Mouse (Mus musculus): ENCODE measurements around the gene Ash1l. TPM values are rescaled to one million over a fixed set of nuclear protein-coding genes. Genes with fewer than 3 reads are reported as not detected.
"Not testable (repeated sequence)": the region's sequence is repeated elsewhere in the genome, so short reads cannot be mapped to it uniquely, and the experiment has no call there.

Ash1l gene
- polyA plus RNA-seq, 1 experiment: 4.7 TPM

- Histone ChIP-seq H3K79me2 (ENCODE audit: control insufficient read depth, insufficient read depth) (peaks cover 90% of the 10 kb centered on the region), H3K27me3 (ENCODE audit: control insufficient read depth, insufficient read depth, insufficient read length) (no peaks in the 10 kb centered on the region), H3K4me3 (peak overlapping the region; percentile 95), H3K4me2 (ENCODE audit: low read depth) (peak overlapping the region; percentile 86), H3ac (ENCODE audit: control insufficient read depth, insufficient read length) (peak overlapping the region; percentile 82), H3K36me3 (ENCODE audit: control insufficient read depth, insufficient read depth) (no peaks in the 10 kb centered on the region)
- TF ChIP-seq MYOG (IDR thresholded peaks at IDR 0.05; ENCODE audit: control insufficient read depth in 1 of 3, insufficient read depth in 1 of 3, insufficient read length in 2 of 3, low read depth in 2 of 3) (no peak), TCF12 (IDR thresholded peaks at IDR 0.05; ENCODE audit: insufficient read depth, poor library complexity, severe bottlenecking) (no peak), CEBPB (IDR thresholded peaks at IDR 0.05; ENCODE audit: insufficient read depth, poor library complexity, severe bottlenecking) (no peak), USF1 (IDR thresholded peaks at IDR 0.05; ENCODE audit: low read depth) (no peak), TCF3 (IDR thresholded peaks at IDR 0.05; ENCODE audit: insufficient read length, low read depth) (no peak), POLR2A (IDR thresholded peaks at IDR 0.05; ENCODE audit: insufficient read length, low read depth) (no peak), POLR2AphosphoS2 (IDR thresholded peaks at IDR 0.05; ENCODE audit: insufficient read length, low read depth) (no peak), MAX (IDR thresholded peaks at IDR 0.05; ENCODE audit: low read depth) (no peak), REST (IDR thresholded peaks at IDR 0.05; ENCODE audit: insufficient read depth, insufficient read length) (no peak), SRF (IDR thresholded peaks at IDR 0.05; ENCODE audit: control insufficient read depth, insufficient read length, low read depth) (no peak), MYOD1 (IDR thresholded peaks at IDR 0.05; ENCODE audit: control insufficient read depth in 1 of 3, insufficient read length in 2 of 3, low read depth in 2 of 3) (no peak), E2F4 (IDR thresholded peaks at IDR 0.05; ENCODE audit: insufficient read depth) (no peak)
These were observed 942 bp downstream of the Ash1l start for GRCm38 (mm10) chr3:88951327-88951800.

GRCm38 (mm10) chr3:88953246-88953645, 2.8 kb downstream of the Ash1l start:
- Histone ChIP-seq H3K4me3 (no peak overlapping the region), H3K27me3 (ENCODE audit: control insufficient read depth, insufficient read depth, insufficient read length) (no peaks in the 10 kb centered on the region), H3ac (ENCODE audit: control insufficient read depth, insufficient read length) (no peak overlapping the region), H3K79me2 (ENCODE audit: control insufficient read depth, insufficient read depth) (peaks cover 91% of the 10 kb centered on the region), H3K36me3 (ENCODE audit: control insufficient read depth, insufficient read depth) (no peaks in the 10 kb centered on the region), H3K4me2 (ENCODE audit: low read depth) (peak overlapping the region; percentile 49)
- TF ChIP-seq MAX (IDR thresholded peaks at IDR 0.05; ENCODE audit: low read depth) (no peak), SRF (IDR thresholded peaks at IDR 0.05; ENCODE audit: control insufficient read depth, insufficient read length, low read depth) (no peak), MYOG (IDR thresholded peaks at IDR 0.05; ENCODE audit: control insufficient read depth in 1 of 3, insufficient read depth in 1 of 3, insufficient read length in 2 of 3, low read depth in 2 of 3) (no peak), TCF3 (IDR thresholded peaks at IDR 0.05; ENCODE audit: insufficient read length, low read depth) (no peak), CEBPB (IDR thresholded peaks at IDR 0.05; ENCODE audit: insufficient read depth, poor library complexity, severe bottlenecking) (no peak), TCF12 (IDR thresholded peaks at IDR 0.05; ENCODE audit: insufficient read depth, poor library complexity, severe bottlenecking) (no peak), POLR2AphosphoS2 (IDR thresholded peaks at IDR 0.05; ENCODE audit: insufficient read length, low read depth) (no peak), POLR2A (IDR thresholded peaks at IDR 0.05; ENCODE audit: insufficient read length, low read depth) (no peak), MYOD1 (IDR thresholded peaks at IDR 0.05; ENCODE audit: control insufficient read depth in 1 of 3, insufficient read length in 2 of 3, low read depth in 2 of 3) (no peak), E2F4 (IDR thresholded peaks at IDR 0.05; ENCODE audit: insufficient read depth) (no peak), USF1 (IDR thresholded peaks at IDR 0.05; ENCODE audit: low read depth) (no peak), REST (IDR thresholded peaks at IDR 0.05; ENCODE audit: insufficient read depth, insufficient read length) (no peak)

- Histone ChIP-seq H3K4me2 (ENCODE audit: low read depth) (no peak overlapping the region), H3ac (ENCODE audit: control insufficient read depth, insufficient read length) (no peak overlapping the region), H3K36me3 (ENCODE audit: control insufficient read depth, insufficient read depth) (no peaks in the 10 kb centered on the region), H3K79me2 (ENCODE audit: control insufficient read depth, insufficient read depth) (peaks cover 91% of the 10 kb centered on the region), H3K4me3 (no peak overlapping the region), H3K27me3 (ENCODE audit: control insufficient read depth, insufficient read depth, insufficient read length) (no peaks in the 10 kb centered on the region)
- no peak for TF ChIP-seq E2F4 (IDR thresholded peaks at IDR 0.05; ENCODE audit: insufficient read depth)
- no peak for TF ChIP-seq USF1 (IDR thresholded peaks at IDR 0.05; ENCODE audit: low read depth)
- no peak for TF ChIP-seq TCF12 (IDR thresholded peaks at IDR 0.05; ENCODE audit: insufficient read depth, poor library complexity, severe bottlenecking)
- no peak for TF ChIP-seq POLR2A (IDR thresholded peaks at IDR 0.05; ENCODE audit: insufficient read length, low read depth)
- no peak for TF ChIP-seq MAX (IDR thresholded peaks at IDR 0.05; ENCODE audit: low read depth)
- TF ChIP-seq SRF (IDR thresholded peaks at IDR 0.05; ENCODE audit: control insufficient read depth, insufficient read length, low read depth): no peak
- no peak for TF ChIP-seq REST (IDR thresholded peaks at IDR 0.05; ENCODE audit: insufficient read depth, insufficient read length)
- TF ChIP-seq TCF3 (IDR thresholded peaks at IDR 0.05; ENCODE audit: insufficient read length, low read depth): no peak
- TF ChIP-seq CEBPB (IDR thresholded peaks at IDR 0.05; ENCODE audit: insufficient read depth, poor library complexity, severe bottlenecking): no peak
- no peak for TF ChIP-seq MYOG (IDR thresholded peaks at IDR 0.05; ENCODE audit: control insufficient read depth in 1 of 3, insufficient read depth in 1 of 3, insufficient read length in 2 of 3, low read depth in 2 of 3)
- no peak for TF ChIP-seq POLR2AphosphoS2 (IDR thresholded peaks at IDR 0.05; ENCODE audit: insufficient read length, low read depth)
- TF ChIP-seq MYOD1 (IDR thresholded peaks at IDR 0.05; ENCODE audit: control insufficient read depth in 1 of 3, insufficient read length in 2 of 3, low read depth in 2 of 3): no peak
These were observed 3.3 kb downstream of the Ash1l start for GRCm38 (mm10) chr3:88953736-88954135.

GRCm38 (mm10) chr3:88963211-88963610, 12.8 kb downstream of the Ash1l start:
- peaks cover 99% of the 10 kb centered on the region for H3K79me2 ChIP-seq (ENCODE audit: control insufficient read depth, insufficient read depth)
- H3K4me2 ChIP-seq (ENCODE audit: low read depth); H3K4me3 ChIP-seq; H3K27me3 ChIP-seq (ENCODE audit: control insufficient read depth, insufficient read depth, insufficient read length); H3ac ChIP-seq (ENCODE audit: control insufficient read depth, insufficient read length): not testable (repeated sequence)
- peaks cover 12% of the 10 kb centered on the region for H3K36me3 ChIP-seq (ENCODE audit: control insufficient read depth, insufficient read depth)

GRCm38 (mm10) chr3:88975012-88975411, 24.6 kb downstream of the Ash1l start:
- Histone ChIP-seq H3K4me2 (ENCODE audit: low read depth) (no peak overlapping the region), H3K79me2 (ENCODE audit: control insufficient read depth, insufficient read depth) (peaks cover 94% of the 10 kb centered on the region), H3K4me3 (no peak overlapping the region), H3K36me3 (ENCODE audit: control insufficient read depth, insufficient read depth) (peaks cover 6% of the 10 kb centered on the region), H3K27me3 (ENCODE audit: control insufficient read depth, insufficient read depth, insufficient read length) (no peaks in the 10 kb centered on the region), H3ac (ENCODE audit: control insufficient read depth, insufficient read length) (no peak overlapping the region)
- no peak for TF ChIP-seq E2F4 (IDR thresholded peaks at IDR 0.05; ENCODE audit: insufficient read depth)
- no peak for TF ChIP-seq CEBPB (IDR thresholded peaks at IDR 0.05; ENCODE audit: insufficient read depth, poor library complexity, severe bottlenecking)
- TF ChIP-seq POLR2A (IDR thresholded peaks at IDR 0.05; ENCODE audit: insufficient read length, low read depth): no peak
- TF ChIP-seq MYOG (IDR thresholded peaks at IDR 0.05; ENCODE audit: control insufficient read depth in 1 of 3, insufficient read depth in 1 of 3, insufficient read length in 2 of 3, low read depth in 2 of 3): no peak
- no peak for TF ChIP-seq REST (IDR thresholded peaks at IDR 0.05; ENCODE audit: insufficient read depth, insufficient read length)
- TF ChIP-seq MAX (IDR thresholded peaks at IDR 0.05; ENCODE audit: low read depth): no peak
- TF ChIP-seq USF1 (IDR thresholded peaks at IDR 0.05; ENCODE audit: low read depth): no peak

Measured in myocyte (in vitro differentiated cells).